Mouse (Mus musculus) bone marrow, adult 2 months (tissue): Measurements from ENCODE around the gene Snx32.

Source experiments
- CTCF ChIP-seq: fragments of 200-500 bp; IDR thresholded peaks from 2 replicates; pipeline ENCODE4 v1.5.1; 2011; ENCODE audit warnings: low read length, control low read depth; ENCODE audit not compliant: control insufficient read depth, insufficient read depth
- POLR2A ChIP-seq: fragments of 200-500 bp; IDR thresholded peaks from 2 replicates; pipeline ENCODE4 v1.6.1; 2011; ENCODE audit warnings: low read depth, mild to moderate bottlenecking, control low read depth, low read length, borderline replicate concordance; ENCODE audit not compliant: control insufficient read depth

DNA sequence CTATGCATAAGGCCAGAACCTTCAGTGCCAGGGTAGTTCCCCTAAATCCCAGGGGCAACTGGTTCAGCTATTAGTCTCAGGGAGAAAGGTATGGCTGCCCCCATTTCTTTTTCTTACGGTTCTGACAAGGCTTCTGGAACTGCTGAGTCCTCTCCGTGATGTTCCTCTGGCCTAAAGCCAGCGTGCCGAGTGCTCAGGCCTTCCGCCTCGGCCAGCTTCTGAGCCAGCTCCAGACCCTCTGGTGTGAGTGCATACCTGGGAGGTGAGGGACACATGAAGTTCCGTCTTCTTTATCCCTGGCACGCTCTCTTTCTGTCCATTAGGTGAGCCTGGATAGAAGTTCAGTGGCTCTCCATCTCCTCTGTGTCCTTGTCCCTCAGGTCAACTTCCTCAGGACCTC, 25.0 kb downstream of the Snx32 start:
- no peak for TF ChIP-seq CTCF
- TF ChIP-seq POLR2A: no peak
